Mouse (Mus musculus) MEL (cell line): ENCODE measurements around the gene Ncoa3. TPM values are rescaled to one million over a fixed set of nuclear protein-coding genes. Genes with fewer than 3 reads are reported as not detected.
A peak's percentile ranks its signal among the peaks of the same experiment; 100 is the strongest.

ENCODE experiments used
- DNase-seq: peaks from one replicate; pipeline ENCODE4 v3.0.0; 2011; ENCODE audit warnings: low read depth, low spot score
- H3K27ac ChIP-seq: 2 replicates; pipeline ENCODE4 v1.5.1; 2012; ENCODE audit warnings: low read depth, mild to moderate bottlenecking, control low read depth, low read length, moderate library complexity; ENCODE audit not compliant: control insufficient read depth
- H3K27me3 ChIP-seq, 2 experiments: fragments of 150-350 bp in 1 of 2; sonication (generic) in 1 of 2; 2 replicates each; pipeline ENCODE4 v1.6.1; 2012; ENCODE audit warnings: low read length in 2 of 2, mild to moderate bottlenecking in 2 of 2, improper control_type of control experiment in 1 of 2, moderate library complexity in 1 of 2; ENCODE audit not compliant: insufficient read depth in 2 of 2, control insufficient read depth in 1 of 2
- H3K36me3 ChIP-seq, 2 experiments: 2 replicates each; pipeline ENCODE4 v1.6.1; 2012 to 2014; ENCODE audit warnings: low read length in 2 of 2, improper control_type of control experiment in 1 of 2, inconsistent platforms in 1 of 2, mild to moderate bottlenecking in 1 of 2; ENCODE audit not compliant: insufficient read depth in 2 of 2, control insufficient read depth in 1 of 2
- H3K4me1 ChIP-seq, 2 experiments: fragments of 150-350 bp in 1 of 2; sonication (generic) in 1 of 2; 2 replicates each; pipeline ENCODE4 v1.6.1; 2012; ENCODE audit warnings: low read length in 2 of 2, improper control_type of control experiment in 1 of 2, mild to moderate bottlenecking in 1 of 2; ENCODE audit not compliant: insufficient read depth in 2 of 2, control insufficient read depth in 1 of 2
- H3K4me3 ChIP-seq, 2 experiments: fragments of 150-350 bp in 1 of 2; sonication (generic) in 1 of 2; 2 replicates each; pipeline ENCODE4 v1.5.1; 2012; ENCODE audit warnings: low read depth in 2 of 2, low read length in 2 of 2, mild to moderate bottlenecking in 2 of 2, moderate library complexity in 2 of 2, control low read depth in 1 of 2, improper control_type of control experiment in 1 of 2; ENCODE audit not compliant: control insufficient read depth in 1 of 2, insufficient read depth in 1 of 2
- H3K79me2 ChIP-seq: 2 replicates; pipeline ENCODE4 v1.6.1; 2012; ENCODE audit warnings: mild to moderate bottlenecking, low read length, moderate library complexity; ENCODE audit not compliant: control insufficient read depth, poor library complexity, insufficient read depth
- H3K9ac ChIP-seq: 2 replicates; pipeline ENCODE4 v1.6.1; 2012; ENCODE audit warnings: low read depth, mild to moderate bottlenecking, control low read depth, low read length, moderate library complexity; ENCODE audit not compliant: control insufficient read depth, poor library complexity, severe bottlenecking
- H3K9me3 ChIP-seq: fragments of 150-350 bp; sonication (generic); replicated peaks from 2 replicates; pipeline ENCODE4 v1.6.1; 2012; ENCODE audit warnings: mild to moderate bottlenecking, low read length, improper control_type of control experiment, moderate library complexity; ENCODE audit not compliant: insufficient read depth
- BHLHE40 ChIP-seq: IDR thresholded peaks from 2 replicates; pipeline ENCODE4 v1.6.1; 2012; ENCODE audit warnings: low read depth, mild to moderate bottlenecking, inconsistent platforms, low read length, improper control_type of control experiment, borderline replicate concordance
- CHD1 ChIP-seq: IDR thresholded peaks from 2 replicates; pipeline ENCODE4 v1.6.1; 2012; ENCODE audit warnings: low read depth, mild to moderate bottlenecking, inconsistent platforms, low read length, improper control_type of control experiment
- ELF1 ChIP-seq: IDR thresholded peaks from 2 replicates; pipeline ENCODE4 v1.6.1; 2014; ENCODE audit warnings: low read depth, mild to moderate bottlenecking, inconsistent platforms, low read length, improper control_type of control experiment, moderate library complexity
- EP300 ChIP-seq, 2 experiments: IDR thresholded peaks; 2 replicates each; pipeline ENCODE4 v1.6.1; 2011; ENCODE audit warnings: improper control_type of control experiment in 2 of 2, low read length in 2 of 2, low read depth in 1 of 2, mild to moderate bottlenecking in 1 of 2
- ETS1 ChIP-seq: IDR thresholded peaks from 2 replicates; pipeline ENCODE4 v1.6.1; 2012; ENCODE audit warnings: low read depth, mild to moderate bottlenecking, inconsistent platforms, low read length, improper control_type of control experiment, moderate library complexity
- GABPA ChIP-seq: IDR thresholded peaks from 2 replicates; pipeline ENCODE4 v1.6.1; 2012; ENCODE audit warnings: low read depth, mild to moderate bottlenecking, inconsistent platforms, low read length, improper control_type of control experiment, moderate library complexity
- GATA1 ChIP-seq: IDR thresholded peaks from 2 replicates; pipeline ENCODE4 v1.6.1; 2011; ENCODE audit warnings: low read depth, low read length, improper control_type of control experiment
- HCFC1 ChIP-seq: IDR thresholded peaks from 2 replicates; pipeline ENCODE4 v1.6.1; 2012; ENCODE audit warnings: low read depth, mild to moderate bottlenecking, inconsistent platforms, low read length, improper control_type of control experiment, moderate library complexity
- KAT2A ChIP-seq: conservative IDR thresholded peaks from 2 replicates; pipeline ENCODE4 v1.6.1; 2012; ENCODE audit warnings: low read depth, low read length, improper control_type of control experiment, inconsistent platforms
- MAFK ChIP-seq: IDR thresholded peaks from 2 replicates; pipeline ENCODE4 v1.6.1; 2011; ENCODE audit warnings: low read depth, mild to moderate bottlenecking, low read length, improper control_type of control experiment, borderline replicate concordance
- MAX ChIP-seq: IDR thresholded peaks from 2 replicates; pipeline ENCODE4 v1.6.1; 2011; ENCODE audit warnings: low read length, improper control_type of control experiment
- MEF2A ChIP-seq: IDR thresholded peaks from 2 replicates; pipeline ENCODE4 v1.6.1; 2014; ENCODE audit warnings: low read depth, mild to moderate bottlenecking, inconsistent platforms, low read length, improper control_type of control experiment; ENCODE audit not compliant: poor library complexity, insufficient replicate concordance, severe bottlenecking; ENCODE audit errors: extremely low read depth
- MXI1 ChIP-seq: IDR thresholded peaks from 2 replicates; pipeline ENCODE4 v1.6.1; 2011; ENCODE audit warnings: mild to moderate bottlenecking, low read depth, low read length, improper control_type of control experiment
- MYC ChIP-seq: IDR thresholded peaks from 2 replicates; pipeline ENCODE4 v1.6.1; 2011; ENCODE audit warnings: low read depth, mild to moderate bottlenecking, low read length, improper control_type of control experiment, moderate library complexity
- NELFE ChIP-seq: IDR thresholded peaks from 2 replicates; pipeline ENCODE4 v1.6.1; 2011; ENCODE audit warnings: low read depth, low read length, improper control_type of control experiment
- POLR2A ChIP-seq, 2 experiments: IDR thresholded peaks; 2 replicates each; pipeline ENCODE4 v1.6.1; 2011 to 2012; ENCODE audit warnings: low read length in 2 of 2, mild to moderate bottlenecking in 2 of 2, control low read depth in 1 of 2, improper control_type of control experiment in 1 of 2, low read depth in 1 of 2, moderate library complexity in 1 of 2; ENCODE audit not compliant: control insufficient read depth in 1 of 2, insufficient read depth in 1 of 2, poor library complexity in 1 of 2
- POLR2AphosphoS2 ChIP-seq: IDR thresholded peaks from 2 replicates; pipeline ENCODE4 v1.6.1; 2011; ENCODE audit warnings: low read length, improper control_type of control experiment
- POLR2AphosphoS5 ChIP-seq: IDR thresholded peaks from 2 replicates; pipeline ENCODE4 v1.6.1; 2012; ENCODE audit warnings: low read depth, borderline replicate concordance, mild to moderate bottlenecking, inconsistent platforms, low read length, moderate library complexity, mixed read lengths
- SIN3A ChIP-seq: IDR thresholded peaks from 2 replicates; pipeline ENCODE4 v1.6.1; 2012; ENCODE audit warnings: low read length, improper control_type of control experiment, inconsistent platforms
- SMC3 ChIP-seq: IDR thresholded peaks from 2 replicates; pipeline ENCODE4 v1.6.1; 2011; ENCODE audit warnings: low read depth, low read length, improper control_type of control experiment
- TAL1 ChIP-seq: IDR thresholded peaks from 2 replicates; pipeline ENCODE4 v1.6.1; 2012; ENCODE audit warnings: mild to moderate bottlenecking, inconsistent platforms, low read length, moderate library complexity, mixed read lengths
- TBP ChIP-seq: IDR thresholded peaks from 2 replicates; pipeline ENCODE4 v1.8.0; 2011; ENCODE audit warnings: low read depth, low read length, improper control_type of control experiment
- TCF12 ChIP-seq: IDR thresholded peaks from 2 replicates; pipeline ENCODE4 v1.6.1; 2014; ENCODE audit warnings: low read depth, mild to moderate bottlenecking, inconsistent platforms, low read length, improper control_type of control experiment, moderate library complexity
- USF2 ChIP-seq, 2 experiments: IDR thresholded peaks; 2 replicates each; pipeline ENCODE4 v1.6.1; 2011 to 2012; ENCODE audit warnings: improper control_type of control experiment in 2 of 2, low read length in 2 of 2, borderline replicate concordance in 1 of 2, inconsistent platforms in 1 of 2, low read depth in 1 of 2, mild to moderate bottlenecking in 1 of 2; ENCODE audit not compliant: insufficient read depth in 1 of 2
- ZC3H11A ChIP-seq: IDR thresholded peaks from 2 replicates; pipeline ENCODE4 v1.6.1; 2012; ENCODE audit warnings: low read depth, mild to moderate bottlenecking, inconsistent platforms, low read length, improper control_type of control experiment
- ZMIZ1 ChIP-seq: IDR thresholded peaks from 2 replicates; pipeline ENCODE4 v1.6.1; 2012; ENCODE audit warnings: low read depth, mild to moderate bottlenecking, inconsistent platforms, low read length, improper control_type of control experiment, moderate library complexity
- ZNF384 ChIP-seq: IDR thresholded peaks from 2 replicates; pipeline ENCODE4 v1.6.1; 2012; ENCODE audit warnings: low read depth, mild to moderate bottlenecking, inconsistent platforms, low read length, improper control_type of control experiment
- polyA plus RNA-seq, 2 experiments: library from polyadenylated mRNA; stranded (reverse) in 1 of 2; unstranded in 1 of 2; fragments of >175 nt in 1 of 2; fragments of >200 nt in 1 of 2; gene quantifications; 2 replicates each; pipeline versions ENCODE4 v1.2.1 to v1.2.4; 2012; ENCODE audit warnings: low replicate concordance in 2 of 2, low read depth in 1 of 2; ENCODE audit not compliant: insufficient read length in 2 of 2, insufficient read depth in 1 of 2, missing spikeins in 1 of 2
- total RNA-seq: library from RNA; depleted of rRNA; stranded (reverse); fragments of 300-350 nt; gene quantifications from 2 replicates; pipeline ENCODE4 v1.2.3, GENCODE M21; 2012

Gene Ncoa3
- total and polyA plus RNA-seq, 3 experiments = 5.7 to 19.8 (median 10.3) TPM

DNA sequence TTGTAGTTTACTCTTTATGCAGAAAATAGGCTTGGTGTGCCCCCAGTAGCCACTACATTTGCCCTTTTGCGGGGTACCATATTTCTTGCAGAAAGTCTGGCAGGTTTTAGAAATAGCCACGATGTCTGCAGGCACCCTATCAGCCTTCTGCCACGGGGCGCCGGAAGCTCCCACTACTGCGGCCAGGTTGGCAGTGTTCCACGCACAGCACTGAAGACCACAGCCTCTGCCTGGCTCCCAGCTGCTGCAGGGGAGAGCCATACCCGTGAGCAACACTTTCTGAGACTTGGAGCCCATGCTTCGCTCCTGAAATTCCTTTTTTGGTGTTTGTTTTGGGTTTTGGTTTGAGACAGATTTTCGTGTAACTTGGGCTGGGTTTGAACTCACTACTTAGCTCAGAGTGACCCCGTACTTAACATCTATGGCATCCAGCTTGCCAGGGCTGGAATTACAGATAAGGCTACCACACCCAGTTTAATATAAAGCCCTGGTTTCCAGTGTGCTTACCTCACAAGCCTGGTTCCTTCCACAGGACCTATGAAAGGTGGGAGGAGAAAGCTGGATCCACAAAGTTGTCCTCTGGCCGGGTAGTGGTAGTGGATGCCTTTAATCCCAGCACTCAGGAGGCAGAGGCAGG is 40.9 kb upstream of the Ncoa3 start:
- peaks cover 0 to 36% of the 10 kb centered on the region in 2 experiments; a peak in 2 of 4 replicates for H3K36me3 ChIP-seq
- TF ChIP-seq KAT2A = no peak
- TF ChIP-seq HCFC1 = no peak
- no peak; the same call in 1 of the 2 replicates for TF ChIP-seq GATA1
- 0 out of 2 replicates have a peak, but pooled peaks have one; percentile 43 for TF ChIP-seq SIN3A
- TF ChIP-seq POLR2AphosphoS5 = no peak
- peak; percentile 68 for TF ChIP-seq TAL1
- no peak for TF ChIP-seq CHD1
- no peak for TF ChIP-seq MAFK
- peak in 1 of 2 experiments; percentile 43; a peak in 1 of 4 replicates for TF ChIP-seq EP300 (IDR thresholded peaks at IDR 0.05; ENCODE audit: low read depth in 1 of 2, low read length in 2 of 2)
- TF ChIP-seq ETS1 = peak; percentile 65
- TF ChIP-seq SMC3 = 0 out of 2 replicates have a peak, but pooled peaks have one; percentile 3
- peak; percentile 16; the same call in 1 of the 2 replicates for TF ChIP-seq MYC
- TF ChIP-seq ZNF384 = peak; percentile 46
- TF ChIP-seq MAX = peak; percentile 41; the same call in 1 of the 2 replicates
- peak overlapping the region; percentile 8 to 28; a peak in 2 of 4 replicates for H3K4me3 ChIP-seq
- peak overlapping the region; percentile 38 for H3K9ac ChIP-seq
- H3K27ac ChIP-seq = peak overlapping the region; percentile 65
- DNase-seq = peak; percentile 74
- no peaks in the 10 kb centered on the region for H3K9me3 ChIP-seq
- no peaks in the 10 kb centered on the region; the same call in 1 of the 2 replicates for H3K79me2 ChIP-seq
- no peaks in the 10 kb centered on the region for H3K27me3 ChIP-seq
- H3K4me1 ChIP-seq = peaks cover 14 to 43% of the 10 kb centered on the region in 2 experiments

- peak overlapping the region; percentile 29 to 48 for H3K4me3 ChIP-seq
- no peaks in the 10 kb centered on the region for H3K27me3 ChIP-seq
- H3K27ac ChIP-seq = peak overlapping the region; percentile 94
- H3K9me3 ChIP-seq = no peaks in the 10 kb centered on the region
- H3K36me3 ChIP-seq = peaks cover 0 to 29% of the 10 kb centered on the region in 2 experiments; a peak in 2 of 4 replicates
- H3K4me1 ChIP-seq = peaks cover 14 to 39% of the 10 kb centered on the region in 2 experiments
- peak; percentile 95 for DNase-seq
- H3K79me2 ChIP-seq = no peaks in the 10 kb centered on the region; the same call in 1 of the 2 replicates
- peak overlapping the region; percentile 72 for H3K9ac ChIP-seq
- TF ChIP-seq BHLHE40 (peak; percentile 94), GABPA (no peak), ELF1 (peak; percentile 90), SIN3A (peak; percentile 97), POLR2AphosphoS2 (peak; percentile 62; the same call in 1 of the 2 replicates), MEF2A (peak; percentile 99), EP300 (IDR thresholded peaks at IDR 0.05; ENCODE audit: low read depth in 1 of 2, low read length in 2 of 2) (peak; percentile 90 to 97), ETS1 (peak; percentile 98), ZNF384 (no peak), POLR2AphosphoS5 (no peak; the same call in 1 of the 2 replicates), SMC3 (no peak), ZMIZ1 (peak; percentile 93), TBP (peak; percentile 74; the same call in 1 of the 2 replicates), TCF12 (peak; percentile 89), HCFC1 (peak; percentile 74), POLR2A (IDR thresholded peaks at IDR 0.05; ENCODE audit: control insufficient read depth in 1 of 2, insufficient read depth in 1 of 2, low read depth in 1 of 2, low read length in 2 of 2, poor library complexity in 1 of 2) (peak in 1 of 2 experiments; percentile 63; a peak in 2 of 4 replicates), USF2 (IDR thresholded peaks at IDR 0.05; ENCODE audit: borderline replicate concordance in 1 of 2, insufficient read depth in 1 of 2, low read depth in 1 of 2, low read length in 2 of 2) (no peak), GATA1 (peak; percentile 98), NELFE (peak; percentile 79), KAT2A (no peak), MXI1 (peak; percentile 88), ZC3H11A (no peak), MAFK (peak; percentile 60; the same call in 1 of the 2 replicates)
Observed at GRCm38 (mm10) chr2:165954872-165955271, 37.6 kb upstream of the Ncoa3 start.
